Mouse (Mus musculus): ENCODE measurements around the gene Eif3d.

DNA sequence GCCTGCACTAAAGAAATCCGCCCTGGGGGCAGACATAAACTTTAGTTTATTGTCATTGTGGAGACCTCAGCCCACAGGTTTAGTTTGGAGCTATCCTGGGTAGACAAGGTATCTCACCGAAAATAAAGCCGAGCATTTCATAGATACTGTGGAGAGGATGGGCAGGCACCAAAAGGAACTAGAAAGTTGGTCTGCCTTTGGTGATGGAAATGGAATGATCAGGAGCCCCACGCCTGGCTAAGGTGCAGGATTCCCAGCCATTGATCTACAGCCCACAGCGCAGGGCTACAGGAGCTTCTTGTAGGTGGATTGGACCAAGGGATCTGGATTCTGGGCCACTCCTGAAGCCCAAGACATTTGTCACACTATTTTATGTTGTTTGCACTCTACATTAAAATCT is 13.0 kb downstream of the Eif3d start:
- TF ChIP-seq POLR2A (IDR thresholded peaks at IDR 0.05; ENCODE audit: borderline replicate concordance, extremely low read depth, low read depth, low read length) (no peak), CTCF (IDR thresholded peaks at IDR 0.05; ENCODE audit: insufficient read depth, low read length) (no peak)
